Mouse (Mus musculus): ENCODE data around the gene Siah1b.

Gene Siah1b

DNA sequence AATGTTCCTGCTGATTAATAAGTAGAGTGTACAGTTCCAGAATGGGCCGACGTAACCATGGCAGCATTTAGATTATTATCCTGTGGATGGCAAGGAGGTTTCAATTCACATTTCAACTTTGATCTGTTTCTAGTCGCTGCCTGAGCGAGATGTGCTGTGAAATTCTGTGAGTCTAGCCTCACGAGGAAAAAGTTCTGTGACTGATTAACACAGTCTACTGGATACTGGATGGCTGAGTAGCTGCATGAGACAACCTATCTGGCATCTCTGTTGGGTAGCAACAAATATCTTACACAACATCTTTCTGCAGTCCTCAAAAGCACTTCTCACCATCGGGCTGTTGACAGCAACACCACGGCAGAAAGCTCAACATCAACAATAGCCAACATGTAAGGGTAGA lies 43.8 kb downstream of the Siah1b start:
- no peak for DNase-seq (ENCODE audit: low read depth, low spot score)

DNA sequence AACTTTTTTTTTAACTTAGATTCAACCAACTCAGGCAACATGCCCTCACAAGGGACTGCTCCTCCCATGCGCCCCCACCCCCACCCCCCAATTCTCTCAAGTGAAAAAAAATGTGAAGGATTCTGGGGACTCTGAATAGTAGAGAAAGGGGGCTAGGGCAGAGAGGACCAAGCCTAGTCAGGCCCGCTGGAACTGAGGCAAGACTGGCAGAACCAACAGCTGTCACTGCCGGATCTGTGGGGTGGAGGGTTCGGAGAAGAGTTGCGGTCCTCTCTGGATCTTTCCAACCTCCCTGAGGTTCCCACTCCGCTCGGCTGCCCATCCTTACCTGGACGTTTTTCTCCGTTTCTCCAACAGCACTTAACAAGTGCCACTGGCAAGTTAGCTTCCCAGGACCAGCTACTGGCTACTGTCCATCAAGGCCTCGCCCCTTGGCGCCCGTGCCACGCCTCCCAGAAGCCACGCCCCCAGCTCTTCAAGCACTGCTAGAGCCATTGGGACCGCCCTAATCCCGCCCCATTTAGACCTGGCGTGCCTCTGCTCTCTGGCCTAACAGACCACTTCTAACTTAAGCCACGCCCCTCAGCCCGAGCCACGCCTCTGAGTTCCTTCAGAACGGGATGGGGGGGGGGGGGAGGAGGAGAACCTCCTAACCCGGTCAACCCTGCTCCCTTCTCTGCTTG lies 48.5 kb downstream of the Siah1b start, which contains the start of gene Car5b:
Gene Car5b, minus strand, starts transcription at position 391 of the 683 bp plus-strand sequence.
- peak; percentile 12 for DNase-seq (ENCODE audit: low read depth, low spot score)

Data from telencephalon, adult 2 months (tissue).